Mouse (Mus musculus) erythroblast, embryonic 14.5 days (primary cell): Measurements from ENCODE around the gene Mospd2.

Source experiments
- GATA1 ChIP-seq: IDR thresholded peaks from 2 replicates; pipeline ENCODE4 v1.6.1; 2012; ENCODE audit warnings: low read length, inconsistent platforms, mixed read lengths
- TAL1 ChIP-seq: IDR thresholded peaks from 3 replicates; pipeline ENCODE4 v1.6.1; 2012; ENCODE audit warnings: low read length, inconsistent platforms, mixed read lengths

GRCm38 (mm10) chrX:165003141-165003540 is 23.0 kb upstream of the Mospd2 start:
- no peak for TF ChIP-seq GATA1
- TF ChIP-seq TAL1, result no peak
